Mouse (Mus musculus): ENCODE measurements around the gene Peg10.
"Not testable (repeated sequence)": the region's sequence is repeated elsewhere in the genome, so short reads cannot be mapped to it uniquely, and the experiment has no call there.

The Peg10 gene

GRCm38 (mm10) chr6:4749091-4749490 is 2.0 kb downstream of the Peg10 start:
- peak; percentile 98 for DNase-seq (ENCODE audit: low spot score)

- no peak for DNase-seq (ENCODE audit: low spot score)
These were observed 4.2 kb downstream of the Peg10 start for GRCm38 (mm10) chr6:4751355-4751754.

- no peak for DNase-seq (ENCODE audit: low spot score)
These were observed 7.2 kb downstream of the Peg10 start for GRCm38 (mm10) chr6:4754286-4754685.

GRCm38 (mm10) chr6:4754886-4755285 is 7.8 kb downstream of the Peg10 start:
- no peak for DNase-seq (ENCODE audit: low spot score)

GRCm38 (mm10) chr6:4761415-4762142 is 14.5 kb downstream of the Peg10 start:
- not testable (repeated sequence) for DNase-seq (ENCODE audit: low spot score)

- DNase-seq (ENCODE audit: low spot score), result no peak
These were observed 15.1 kb downstream of the Peg10 start for GRCm38 (mm10) chr6:4762252-4762651.

- no peak for DNase-seq (ENCODE audit: low spot score)
These were observed 49.2 kb downstream of the Peg10 start for GRCm38 (mm10) chr6:4796281-4796680.

GRCm38 (mm10) chr6:4797317-4797716 is 50.2 kb downstream of the Peg10 start:
- DNase-seq (ENCODE audit: low spot score), result not testable (repeated sequence)

- no peak for DNase-seq (ENCODE audit: low spot score)
These were observed 51.3 kb downstream of the Peg10 start for GRCm38 (mm10) chr6:4798382-4798781.

GRCm38 (mm10) chr6:4799359-4799758 is 52.3 kb downstream of the Peg10 start:
- no peak for DNase-seq (ENCODE audit: low spot score)

GRCm38 (mm10) chr6:4806981-4807380 is 59.9 kb downstream of the Peg10 start:
- no peak for DNase-seq (ENCODE audit: low spot score)
